Mouse (Mus musculus) bone marrow macrophage, adult 2 months (primary cell): ENCODE results near the gene Fgr. TPM values are rescaled to one million over a fixed set of nuclear protein-coding genes. Genes with fewer than 3 reads are reported as not detected.
"Not testable (repeated sequence)": the region's sequence is repeated elsewhere in the genome, so short reads cannot be mapped to it uniquely, and the experiment has no call there.

ENCODE experiments used
- H3K27ac ChIP-seq: 2 replicates; pipeline ENCODE4 v1.5.1; 2012; ENCODE audit warnings: low read depth, low read length; ENCODE audit not compliant: insufficient read depth
- H3K4me1 ChIP-seq: 2 replicates; pipeline ENCODE4 v1.6.1; 2012; ENCODE audit warnings: low read length; ENCODE audit not compliant: control insufficient read depth, insufficient read depth
- H3K4me3 ChIP-seq: 2 replicates; pipeline ENCODE4 v1.5.1; 2012; ENCODE audit warnings: mild to moderate bottlenecking, low read length, moderate library complexity; ENCODE audit not compliant: insufficient read depth
- CTCF ChIP-seq: IDR thresholded peaks from 2 replicates; pipeline ENCODE4 v1.5.1; 2012; ENCODE audit warnings: low read depth, mild to moderate bottlenecking, low read length, moderate library complexity
- POLR2A ChIP-seq: IDR thresholded peaks from 2 replicates; pipeline ENCODE4 v1.6.1; 2012; ENCODE audit warnings: mild to moderate bottlenecking, low read depth, low read length, borderline replicate concordance
- polyA plus RNA-seq: library from polyadenylated mRNA; stranded (reverse); fragments of >200 nt; gene quantifications from 2 replicates; pipeline ENCODE4 v1.2.4, GENCODE M21; 2012; ENCODE audit not compliant: missing spikeins, insufficient read depth, insufficient read length

The Fgr gene
- polyA plus RNA-seq, 1 experiment: 24.3 TPM

DNA sequence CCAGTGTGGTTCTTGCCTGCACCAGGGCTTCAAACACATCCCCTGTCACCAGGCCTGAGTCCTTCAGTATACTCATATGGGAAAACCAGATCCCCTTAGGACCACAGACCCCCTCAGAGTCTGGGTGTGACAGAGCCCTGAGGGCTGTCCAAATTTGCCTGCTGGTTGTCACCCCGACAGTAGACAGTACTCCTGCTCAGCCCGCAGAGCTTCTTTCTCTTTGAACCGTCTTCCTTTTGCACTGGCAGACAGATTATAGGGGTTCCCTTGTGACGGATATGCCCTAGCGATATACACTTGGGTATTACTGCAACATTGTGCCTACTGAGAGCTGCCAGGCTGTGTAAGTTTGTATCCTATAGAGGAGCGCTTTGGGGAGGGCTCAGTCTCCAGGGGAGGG, 7.7 kb downstream of the Fgr start:
- TF ChIP-seq POLR2A (no peak), CTCF (no peak)
- H3K4me1 ChIP-seq: peaks cover 53% of the 10 kb centered on the region
- H3K4me3 ChIP-seq: no peak overlapping the region
- H3K27ac ChIP-seq: no peak overlapping the region

GRCm38 (mm10) chr4:132982999-132983398, 9.1 kb downstream of the Fgr start:
- no peak overlapping the region for H3K4me3 ChIP-seq
- peaks cover 44% of the 10 kb centered on the region for H3K4me1 ChIP-seq
- TF ChIP-seq POLR2A (no peak), CTCF (no peak)
- H3K27ac ChIP-seq: peak overlapping the region; percentile 83

DNA sequence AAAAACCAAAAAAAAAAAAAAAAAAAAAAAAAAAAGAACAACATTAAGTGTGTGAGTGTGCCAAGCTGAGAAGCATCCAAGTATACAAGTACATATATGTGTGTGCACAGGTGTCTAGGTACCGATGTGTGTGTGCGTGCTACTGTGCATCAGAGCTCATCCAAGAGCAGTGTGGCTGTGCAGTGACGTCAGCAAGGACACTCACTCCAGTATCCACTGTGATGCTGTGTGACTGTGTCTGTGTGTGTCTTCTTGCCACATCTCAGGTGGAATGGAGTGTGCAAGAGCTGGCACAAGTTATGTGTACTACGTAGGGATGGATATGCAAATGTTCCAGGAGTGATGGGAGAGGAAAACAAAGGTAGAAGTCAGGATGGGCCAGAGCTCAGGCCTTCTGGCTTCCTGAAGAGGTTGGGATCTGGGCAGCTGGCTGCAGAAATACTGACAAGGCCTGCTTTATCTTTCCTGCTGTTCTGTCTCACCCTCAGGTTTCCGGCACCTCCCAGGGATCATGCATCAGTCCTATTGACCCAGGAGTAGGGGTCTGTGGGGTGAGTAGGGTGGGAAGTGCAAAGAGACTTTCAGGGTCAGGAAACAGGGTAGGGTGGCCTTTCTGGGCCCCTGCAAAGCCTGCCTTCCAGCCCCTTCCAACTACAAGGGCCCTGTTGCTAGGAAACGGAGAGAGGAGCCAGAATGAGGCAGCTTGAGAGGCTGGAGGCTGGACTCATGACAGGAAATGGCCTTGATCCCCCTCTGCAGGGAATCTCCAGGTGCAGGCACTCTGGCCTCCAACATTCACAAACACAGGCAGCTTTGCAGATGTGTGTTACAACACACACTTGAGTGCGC, 10.0 kb downstream of the Fgr start:
- Histone ChIP-seq H3K4me3 (no peak overlapping the region), H3K27ac (peak overlapping the region; percentile 13; the same call in 1 of the 2 replicates), H3K4me1 (peaks cover 46% of the 10 kb centered on the region)
- TF ChIP-seq CTCF (no peak), POLR2A (no peak)

GRCm38 (mm10) chr4:132988581-132989355, 14.9 kb downstream of the Fgr start:
- TF ChIP-seq CTCF (no peak), POLR2A (no peak)

GRCm38 (mm10) chr4:132993553-132993952, 19.7 kb downstream of the Fgr start:
- Histone ChIP-seq H3K27ac (no peak overlapping the region), H3K4me3 (no peak overlapping the region), H3K4me1 (peaks cover 12% of the 10 kb centered on the region)
- no peak for TF ChIP-seq POLR2A

More at GRCm38 (mm10) chr4:132988581-132989355, 14.9 kb downstream of the Fgr start:
- H3K27ac ChIP-seq: no peak overlapping the region
- peaks cover 29% of the 10 kb centered on the region for H3K4me1 ChIP-seq
- no peak overlapping the region for H3K4me3 ChIP-seq

GRCm38 (mm10) chr4:132997469-132998237, 23.8 kb downstream of the Fgr start:
- H3K27ac ChIP-seq: no peak overlapping the region
- no peaks in the 10 kb centered on the region; the same call in 1 of the 2 replicates for H3K4me1 ChIP-seq
- no peak for TF ChIP-seq POLR2A
- no peak for TF ChIP-seq CTCF
- no peak overlapping the region for H3K4me3 ChIP-seq

DNA sequence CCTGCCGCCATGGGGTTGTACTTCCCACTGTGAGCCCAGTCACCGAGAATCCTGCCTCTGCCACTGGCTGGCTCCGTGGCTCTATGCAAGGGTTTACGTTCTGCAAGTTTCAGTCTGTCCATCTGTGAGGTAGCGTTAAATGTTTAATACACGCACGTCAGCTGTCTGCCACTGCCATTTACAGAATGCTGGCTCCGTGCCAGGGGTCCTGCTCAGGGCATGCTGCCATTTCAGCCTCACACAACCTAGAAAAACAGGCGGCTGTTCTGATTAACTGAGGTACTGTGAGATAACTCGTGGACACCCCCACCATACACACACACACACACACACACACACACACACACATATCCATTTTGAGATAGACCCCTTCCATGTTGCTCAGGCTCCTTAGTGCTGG, 29.0 kb downstream of the Fgr start:
- Histone ChIP-seq H3K27ac (no peak overlapping the region), H3K4me1 (no peaks in the 10 kb centered on the region), H3K4me3 (no peak overlapping the region)
- TF ChIP-seq CTCF (no peak), POLR2A (no peak)

DNA sequence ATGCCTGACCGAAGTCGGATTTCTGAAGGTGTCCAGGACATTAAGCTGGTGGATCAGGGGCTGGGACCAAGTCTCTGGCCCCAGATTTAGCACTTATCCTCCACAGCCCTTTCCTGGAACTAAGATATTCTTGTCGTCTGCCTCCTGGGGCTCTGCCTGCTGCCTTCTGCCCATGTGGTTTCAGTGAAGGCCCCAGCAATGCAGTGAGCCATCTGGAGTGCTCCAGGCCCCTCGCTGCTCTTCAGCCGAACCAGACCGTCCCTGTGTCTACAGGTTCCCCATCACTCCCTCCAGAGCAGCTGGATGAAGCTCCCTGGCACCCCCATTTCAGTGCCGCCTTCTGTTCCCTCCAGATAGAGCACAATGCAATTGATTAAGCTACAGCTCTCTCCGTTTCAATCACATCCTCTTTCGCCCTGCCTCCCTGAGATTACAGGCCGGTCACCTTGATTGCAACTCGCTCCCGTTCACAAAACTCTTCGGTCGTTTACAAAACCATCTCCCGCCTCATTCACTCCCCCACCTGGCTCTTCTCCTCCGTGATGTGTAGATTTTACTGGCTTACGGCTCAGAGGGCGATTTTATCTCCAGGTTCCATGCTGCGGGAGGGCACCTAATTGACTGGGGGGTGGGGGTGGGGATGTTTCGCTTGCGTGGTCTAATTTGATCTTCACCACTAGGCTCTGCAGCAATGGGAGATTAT, 29.6 kb downstream of the Fgr start:
- TF ChIP-seq CTCF: no peak
- TF ChIP-seq POLR2A: no peak
- Histone ChIP-seq H3K27ac (no peak overlapping the region), H3K4me3 (no peak overlapping the region), H3K4me1 (no peaks in the 10 kb centered on the region)

- H3K27ac ChIP-seq: no peak overlapping the region
- no peaks in the 10 kb centered on the region for H3K4me1 ChIP-seq
- no peak overlapping the region for H3K4me3 ChIP-seq
Observed at GRCm38 (mm10) chr4:133005233-133005632, 31.3 kb downstream of the Fgr start.

DNA sequence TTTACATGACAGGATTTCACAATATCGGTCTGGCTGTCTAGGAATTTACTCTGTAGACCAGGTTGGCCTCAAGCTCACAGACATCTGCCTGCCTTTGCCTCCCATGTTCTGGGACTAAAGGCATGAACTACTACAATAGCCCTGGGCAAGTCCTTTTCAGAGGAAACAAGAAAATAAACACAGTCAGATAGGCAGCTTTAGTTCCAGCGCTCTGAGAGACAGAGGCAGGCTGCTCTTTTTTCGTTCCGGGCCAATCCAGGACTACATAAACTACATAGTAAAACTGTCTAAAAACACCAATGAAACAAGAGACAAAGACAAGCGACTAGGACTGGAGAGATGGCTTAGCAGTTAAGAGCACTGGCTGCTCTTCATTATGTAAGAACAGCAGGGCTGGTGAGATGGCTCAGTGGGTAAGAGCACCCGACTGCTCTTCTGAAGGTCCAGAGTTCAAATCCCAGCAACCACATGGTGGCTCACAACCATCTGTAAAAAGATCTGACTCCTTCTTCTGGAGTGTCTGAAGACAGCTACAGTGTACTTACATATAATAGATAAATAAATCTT, 32.1 kb downstream of the Fgr start:
- not testable (repeated sequence) for H3K27ac ChIP-seq, H3K4me3 ChIP-seq, H3K4me1 ChIP-seq

More at GRCm38 (mm10) chr4:133005233-133005632, 31.3 kb downstream of the Fgr start:
- TF ChIP-seq CTCF: peak; percentile 94
- TF ChIP-seq POLR2A: no peak
